Mouse (Mus musculus) layer of hippocampus, adult 8-10 months (tissue): ENCODE measurements around the gene Eif5a. TPM values are rescaled to one million over a fixed set of nuclear protein-coding genes. Genes with fewer than 3 reads are reported as not detected.
A peak's percentile ranks its signal among the peaks of the same experiment; 100 is the strongest.
"Not testable (repeated sequence)": the region's sequence is repeated elsewhere in the genome, so short reads cannot be mapped to it uniquely, and the experiment has no call there.

Experiments used
- DNase-seq, 2 experiments: peaks; one replicate each; pipeline ENCODE4 v3.0.0; 2022; ENCODE audit warnings: low spot score in 2 of 2
- total RNA-seq, 4 experiments: library from RNA; stranded (reverse); gene quantifications; 2 replicates each; pipeline ENCODE4 v1.2.4; 2022

The Eif5a gene
- total RNA-seq, 4 experiments from 2014 or later, result 395 to 425 (median 420) TPM

GRCm38 (mm10) chr11:69945997-69946891 lies 24.5 kb upstream of the Eif5a start:
- no peak for DNase-seq

GRCm38 (mm10) chr11:69945216-69945615 lies 23.5 kb upstream of the Eif5a start:
- DNase-seq, result no peak

- no peak for DNase-seq
Observed at GRCm38 (mm10) chr11:69940962-69941361, 19.2 kb upstream of the Eif5a start.

GRCm38 (mm10) chr11:69939731-69940130 lies 18.0 kb upstream of the Eif5a start:
- DNase-seq, result no peak

GRCm38 (mm10) chr11:69939181-69939580 lies 17.4 kb upstream of the Eif5a start:
- DNase-seq, result no peak

GRCm38 (mm10) chr11:69938401-69938979 lies 16.7 kb upstream of the Eif5a start:
- DNase-seq, result no peak

GRCm38 (mm10) chr11:69937834-69938233 lies 16.1 kb upstream of the Eif5a start:
- no peak for DNase-seq

GRCm38 (mm10) chr11:69937385-69937784 lies 15.6 kb upstream of the Eif5a start:
- DNase-seq, result no peak

GRCm38 (mm10) chr11:69936714-69937347 lies 15.1 kb upstream of the Eif5a start:
- no peak for DNase-seq

- no peak for DNase-seq
Observed at GRCm38 (mm10) chr11:69936156-69936555, 14.4 kb upstream of the Eif5a start.

GRCm38 (mm10) chr11:69935137-69935879 lies 13.6 kb upstream of the Eif5a start, which contains the start of gene Ybx2:
Ybx2 (plus strand) TSS chr11:69935796.
- DNase-seq, result peak; percentile 77 to 80

GRCm38 (mm10) chr11:69934681-69935080 lies 12.9 kb upstream of the Eif5a start:
- DNase-seq, result no peak

- peak; percentile 71 to 86 for DNase-seq
Observed at GRCm38 (mm10) chr11:69934169-69934568, 12.4 kb upstream of the Eif5a start.

GRCm38 (mm10) chr11:69933066-69933465 lies 11.3 kb upstream of the Eif5a start:
- no peak for DNase-seq

GRCm38 (mm10) chr11:69932254-69932653 lies 10.5 kb upstream of the Eif5a start:
- DNase-seq, result no peak

GRCm38 (mm10) chr11:69931769-69932168 lies 10.0 kb upstream of the Eif5a start:
- no peak for DNase-seq

- DNase-seq, result no peak
Observed at GRCm38 (mm10) chr11:69930967-69931537, 9.3 kb upstream of the Eif5a start.

GRCm38 (mm10) chr11:69930176-69930575 lies 8.4 kb upstream of the Eif5a start:
- not testable (repeated sequence) for DNase-seq

- no peak for DNase-seq
Observed at GRCm38 (mm10) chr11:69929712-69930111, 8.0 kb upstream of the Eif5a start.

- DNase-seq, result no peak
Observed at GRCm38 (mm10) chr11:69927501-69927900, 5.7 kb upstream of the Eif5a start.

- no peak for DNase-seq
Observed at GRCm38 (mm10) chr11:69922796-69923195, 1.0 kb upstream of the Eif5a start.
